Mouse (Mus musculus) ES-Bruce4 (cell line): ENCODE data around the gene Gm5134.

ENCODE experiments used
- CTCF ChIP-seq: IDR thresholded peaks from one replicate; pipeline ENCODE4 v1.8.1; 2011; ENCODE audit warnings: low read depth, low read length
- EP300 ChIP-seq: IDR thresholded peaks from 2 replicates; pipeline ENCODE4 v1.6.1; 2011; ENCODE audit warnings: low read depth, low read length; ENCODE audit not compliant: insufficient read depth
- POLR2A ChIP-seq: IDR thresholded peaks from one replicate; pipeline ENCODE4 v1.8.1; 2011; ENCODE audit warnings: low read length; ENCODE audit not compliant: insufficient read depth

DNA sequence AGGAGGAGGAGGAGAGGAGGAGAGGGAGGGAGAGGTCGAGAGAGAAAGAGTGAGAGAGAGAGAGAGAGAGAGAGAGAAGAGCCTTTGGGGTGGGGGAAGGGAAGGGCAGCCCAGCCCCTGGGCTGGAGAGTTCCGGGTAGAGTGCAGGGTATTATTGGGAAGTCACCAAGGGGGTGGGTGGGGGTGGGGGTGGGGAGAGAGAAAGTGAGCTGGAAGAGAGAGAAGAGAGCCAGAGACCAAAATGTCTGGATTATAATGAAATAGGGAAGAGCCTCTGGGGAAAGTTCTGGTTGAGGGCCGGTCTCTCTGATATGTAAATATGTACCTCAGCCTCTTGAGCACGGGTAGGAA, 73.7 kb downstream of the Gm5134 start:
- no peak for TF ChIP-seq CTCF
- no peak for TF ChIP-seq POLR2A
- TF ChIP-seq EP300 = peak; percentile 77
